Mouse (Mus musculus) lung, postnatal 14 days (tissue): ENCODE results near the gene Ehd2.

ENCODE experiments used
- DNase-seq: peaks from one replicate; pipeline ENCODE4 v3.0.0; 2021

Ehd2 gene

GRCm38 (mm10) chr7:15967312-15967711, at the start of gene Ehd2:
Ehd2 (minus strand) TSS chr7:15967567.
- peak; percentile 90 for DNase-seq

GRCm38 (mm10) chr7:16015384-16015783, 48.0 kb upstream of the Ehd2 start:
- no peak for DNase-seq

- DNase-seq = no peak
Observed at GRCm38 (mm10) chr7:16014521-16015175, 47.3 kb upstream of the Ehd2 start.

- DNase-seq = no peak
Observed at GRCm38 (mm10) chr7:16013722-16014275, 46.4 kb upstream of the Ehd2 start.

- peak; percentile 31 for DNase-seq
Observed at GRCm38 (mm10) chr7:16012576-16013263, 45.4 kb upstream of the Ehd2 start.

GRCm38 (mm10) chr7:16011418-16012085, 44.2 kb upstream of the Ehd2 start:
- no peak for DNase-seq

- DNase-seq = no peak
Observed at GRCm38 (mm10) chr7:16010649-16011048, 43.3 kb upstream of the Ehd2 start.

- DNase-seq = no peak
Observed at GRCm38 (mm10) chr7:16009636-16010035, 42.3 kb upstream of the Ehd2 start.

GRCm38 (mm10) chr7:16005020-16005419, 37.7 kb upstream of the Ehd2 start:
- no peak for DNase-seq

- peak; percentile 31 for DNase-seq
Observed at GRCm38 (mm10) chr7:16004177-16004856, 37.0 kb upstream of the Ehd2 start.

- DNase-seq = no peak
Observed at GRCm38 (mm10) chr7:16003032-16003431, 35.7 kb upstream of the Ehd2 start.

GRCm38 (mm10) chr7:16002171-16002570, 34.8 kb upstream of the Ehd2 start:
- DNase-seq = peak; percentile 67

GRCm38 (mm10) chr7:16001691-16002090, 34.3 kb upstream of the Ehd2 start:
- DNase-seq = no peak

GRCm38 (mm10) chr7:15993789-15994188, 26.4 kb upstream of the Ehd2 start:
- DNase-seq = no peak

GRCm38 (mm10) chr7:15993152-15993551, 25.8 kb upstream of the Ehd2 start:
- DNase-seq = no peak

- no peak for DNase-seq
Observed at GRCm38 (mm10) chr7:15991764-15992163, 24.4 kb upstream of the Ehd2 start.

GRCm38 (mm10) chr7:15987661-15988356, 20.4 kb upstream of the Ehd2 start:
- DNase-seq = no peak

GRCm38 (mm10) chr7:15982729-15983407, 15.5 kb upstream of the Ehd2 start:
- no peak for DNase-seq

- DNase-seq = no peak
Observed at GRCm38 (mm10) chr7:15981538-15981937, 14.2 kb upstream of the Ehd2 start.

- peak; percentile 57 for DNase-seq
Observed at GRCm38 (mm10) chr7:15980246-15980645, 12.9 kb upstream of the Ehd2 start.

- peak; percentile 66 for DNase-seq
Observed at GRCm38 (mm10) chr7:15975904-15976303, 8.5 kb upstream of the Ehd2 start.

- no peak for DNase-seq
Observed at GRCm38 (mm10) chr7:15975451-15975850, 8.1 kb upstream of the Ehd2 start.
